Mouse (Mus musculus): ENCODE measurements around the gene Prl2c3.
"Not testable (repeated sequence)": the region's sequence is repeated elsewhere in the genome, so short reads cannot be mapped to it uniquely, and the experiment has no call there.

Prl2c3 gene

DNA sequence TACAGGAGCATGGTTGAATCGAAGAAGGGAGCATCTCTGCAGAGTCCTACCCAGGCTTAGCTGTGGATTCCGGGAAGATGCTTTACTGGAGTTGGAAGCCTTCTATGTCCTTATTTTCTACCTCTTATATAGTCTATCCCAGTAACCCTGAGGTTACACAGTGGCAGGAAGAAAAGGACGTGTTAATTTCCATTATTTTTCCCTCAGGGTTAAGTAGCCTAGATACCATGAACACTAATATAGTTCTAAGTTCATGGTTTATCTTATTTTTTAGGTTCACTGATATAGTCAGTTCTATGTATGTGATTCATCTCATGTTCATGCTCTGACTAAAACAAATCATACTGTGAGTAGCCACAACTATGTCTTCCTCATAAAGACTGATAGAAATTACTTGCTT is at the start of gene Prl2c3:
TSS of gene Prl2c3 (minus strand) at position 101 of the 400 bp plus-strand sequence.
- not testable (repeated sequence) for DNase-seq

DNA sequence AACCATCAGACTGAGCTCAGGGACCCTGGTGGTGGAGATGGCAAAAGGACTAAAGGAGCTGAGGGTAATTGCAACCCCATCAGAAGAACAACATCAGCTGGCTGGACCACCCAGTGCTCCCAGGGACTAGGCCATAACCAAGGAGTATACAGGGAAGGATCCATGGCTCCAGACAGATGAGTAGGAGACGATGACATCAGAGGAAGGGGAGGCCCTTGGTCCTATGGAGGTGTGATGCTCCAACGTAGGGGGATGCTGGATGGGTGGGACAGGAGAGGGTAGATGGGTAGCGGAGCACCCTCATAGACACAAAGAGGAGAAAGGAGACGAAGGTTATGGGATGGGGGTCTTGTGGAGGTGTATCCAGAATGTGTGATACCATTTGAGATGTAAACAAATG is 48.4 kb upstream of the Prl2c3 start:
- not testable (repeated sequence) for DNase-seq

DNA sequence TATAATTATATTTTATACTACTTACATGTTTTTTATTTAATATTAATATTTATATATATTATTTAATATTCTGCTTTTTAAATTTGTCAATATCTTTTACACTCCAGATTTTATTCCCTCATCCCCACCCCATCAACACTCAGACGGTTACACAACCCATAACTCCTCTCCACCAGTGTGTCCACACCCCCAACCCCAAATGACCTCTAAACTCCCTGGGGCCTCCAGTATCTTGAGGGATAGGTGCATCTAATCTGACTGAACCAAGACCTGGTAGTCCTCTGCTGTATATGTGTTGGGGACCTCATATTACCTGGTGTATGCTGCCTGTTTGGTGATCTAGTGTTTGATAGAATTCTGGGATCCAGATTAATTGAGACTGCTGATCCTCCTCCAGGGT is 44.8 kb upstream of the Prl2c3 start:
- DNase-seq, result not testable (repeated sequence)

DNA sequence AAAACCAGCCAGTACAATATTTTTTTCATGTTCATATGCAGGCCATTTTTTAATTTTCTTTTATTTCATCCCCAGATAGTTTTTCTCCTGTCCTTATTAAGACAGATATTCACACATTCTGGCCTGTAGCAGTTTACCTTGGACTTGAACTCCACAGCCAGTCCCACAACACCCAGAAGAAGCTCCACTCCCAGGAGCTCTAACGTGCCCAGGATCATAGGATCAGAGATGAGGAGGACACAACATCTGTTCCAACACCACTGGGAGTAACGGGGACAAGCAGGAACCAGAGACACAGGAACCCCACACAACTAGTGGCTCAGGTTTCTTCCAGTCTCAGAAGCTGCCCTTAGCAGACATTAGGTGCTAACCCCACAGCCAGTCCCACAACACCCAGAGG is 37.7 kb upstream of the Prl2c3 start:
- DNase-seq, result not testable (repeated sequence)

DNA sequence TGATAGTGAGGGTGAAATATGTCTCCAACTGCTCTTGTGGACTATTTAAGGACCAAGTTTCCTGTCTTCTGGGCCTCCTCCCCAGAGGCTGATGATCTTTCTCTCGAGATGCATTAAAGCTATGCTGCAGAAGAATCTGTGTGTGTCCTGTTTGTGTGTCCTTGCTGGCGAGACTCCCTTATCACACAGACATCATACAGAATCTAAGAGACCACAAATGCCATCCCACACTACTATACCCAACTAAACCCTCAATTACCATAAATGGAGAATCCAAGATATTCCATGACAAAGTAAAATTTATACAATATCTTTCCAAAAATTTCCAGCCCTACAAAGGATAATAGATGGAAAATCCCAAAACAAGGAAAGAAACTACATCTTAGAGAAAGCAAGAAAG is 31.9 kb upstream of the Prl2c3 start:
- DNase-seq, result no peak

DNA sequence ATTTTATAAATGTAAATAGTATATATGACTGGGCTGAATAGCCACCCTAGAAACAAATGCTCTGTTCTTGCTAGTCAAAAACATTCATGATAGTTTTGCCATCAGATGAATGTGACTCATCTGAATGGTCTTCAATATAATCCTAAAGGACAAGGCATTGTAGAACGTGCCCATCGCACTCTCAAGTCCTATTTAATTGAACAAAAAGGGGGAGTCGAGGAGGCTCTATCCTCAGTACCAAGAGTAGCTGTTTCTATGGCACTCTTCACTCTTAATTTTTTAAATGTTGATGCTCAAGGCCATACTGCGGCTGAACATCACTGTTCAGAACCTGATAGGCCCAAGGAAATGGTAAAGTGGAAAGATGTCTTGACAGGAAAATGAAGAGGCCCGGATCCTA is 29.2 kb upstream of the Prl2c3 start:
- DNase-seq, result no peak

DNA sequence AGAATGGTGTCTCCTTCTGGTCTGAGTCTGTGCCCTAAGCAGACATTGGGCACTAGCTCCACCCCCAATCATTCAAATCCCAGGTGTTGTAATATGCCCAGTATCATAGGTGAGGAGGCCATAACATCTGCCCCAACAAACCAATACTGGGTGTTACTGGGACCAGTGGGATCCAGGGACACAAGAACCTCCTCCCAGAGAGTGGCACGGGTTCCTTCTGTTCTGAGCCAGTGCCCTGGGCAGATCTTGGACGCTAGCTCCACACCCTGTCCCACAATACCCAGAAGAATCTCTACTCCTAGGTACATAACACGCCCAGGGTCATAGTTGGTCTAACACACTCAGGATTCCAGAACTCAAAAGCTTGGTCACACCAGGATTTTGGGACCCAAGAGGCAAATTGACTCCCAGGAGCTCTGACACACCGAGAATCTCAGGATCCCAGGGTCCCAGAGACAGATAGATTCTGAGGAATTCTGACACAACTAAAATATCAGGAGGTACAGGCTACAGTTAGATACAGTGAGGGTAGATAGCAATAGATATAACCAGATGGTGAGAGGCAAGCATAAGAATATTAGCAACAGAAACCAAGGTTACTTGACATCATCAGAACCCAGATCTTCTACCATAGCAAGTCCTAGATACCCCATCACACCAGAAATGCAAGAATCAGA is 24.8 kb upstream of the Prl2c3 start:
- not testable (repeated sequence) for DNase-seq

DNA sequence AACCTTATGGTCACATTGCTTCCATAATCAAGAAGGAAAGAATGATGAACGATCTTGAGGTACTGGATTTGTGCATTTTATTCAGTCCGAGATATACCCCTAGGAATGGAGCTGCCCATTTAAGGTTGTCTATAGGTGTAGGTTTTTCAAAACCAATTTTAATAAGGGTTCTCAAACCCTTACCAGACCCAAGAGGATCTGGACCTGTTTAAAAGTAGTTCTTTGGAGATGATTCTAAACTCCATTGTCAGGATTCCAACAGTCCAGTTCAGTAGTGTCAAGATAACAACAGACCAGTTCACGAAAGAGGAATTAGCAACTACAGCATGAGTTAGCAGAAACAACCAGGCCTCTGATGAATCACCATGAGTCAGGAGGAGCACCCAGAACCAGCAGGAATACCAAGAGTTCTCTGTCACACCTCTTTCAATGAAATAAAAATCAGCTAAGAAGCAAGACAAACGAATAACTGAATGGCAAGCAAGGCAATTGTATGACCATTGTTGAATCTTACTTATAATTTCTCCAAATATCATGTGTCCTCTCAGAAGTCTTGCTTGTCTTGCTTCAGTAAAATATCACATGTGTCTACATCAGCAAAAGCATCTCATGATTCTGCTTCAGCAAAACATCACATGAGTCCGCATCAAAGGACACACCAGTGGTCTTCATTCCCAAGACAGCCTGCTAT is 14.0 kb upstream of the Prl2c3 start:
- not testable (repeated sequence) for DNase-seq

DNA sequence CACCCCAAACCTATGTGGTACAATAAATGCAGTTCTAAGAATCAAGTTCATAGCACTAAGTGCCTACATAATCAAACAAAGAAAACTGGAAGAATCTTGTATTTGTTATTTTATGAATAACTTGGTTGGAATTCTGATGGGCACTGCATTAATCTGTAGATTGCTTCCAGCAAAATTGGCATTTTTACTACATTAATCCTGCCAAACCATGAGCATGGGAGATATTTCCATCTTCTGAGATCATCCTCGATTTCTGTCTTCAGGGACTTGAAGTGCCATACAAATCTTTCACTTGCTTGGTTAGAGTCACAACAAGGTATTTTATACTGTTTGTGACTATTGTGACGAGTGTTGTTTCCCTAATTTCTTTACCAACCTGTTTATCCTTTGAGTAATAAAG is 9.7 kb upstream of the Prl2c3 start:
- no peak for DNase-seq

DNA sequence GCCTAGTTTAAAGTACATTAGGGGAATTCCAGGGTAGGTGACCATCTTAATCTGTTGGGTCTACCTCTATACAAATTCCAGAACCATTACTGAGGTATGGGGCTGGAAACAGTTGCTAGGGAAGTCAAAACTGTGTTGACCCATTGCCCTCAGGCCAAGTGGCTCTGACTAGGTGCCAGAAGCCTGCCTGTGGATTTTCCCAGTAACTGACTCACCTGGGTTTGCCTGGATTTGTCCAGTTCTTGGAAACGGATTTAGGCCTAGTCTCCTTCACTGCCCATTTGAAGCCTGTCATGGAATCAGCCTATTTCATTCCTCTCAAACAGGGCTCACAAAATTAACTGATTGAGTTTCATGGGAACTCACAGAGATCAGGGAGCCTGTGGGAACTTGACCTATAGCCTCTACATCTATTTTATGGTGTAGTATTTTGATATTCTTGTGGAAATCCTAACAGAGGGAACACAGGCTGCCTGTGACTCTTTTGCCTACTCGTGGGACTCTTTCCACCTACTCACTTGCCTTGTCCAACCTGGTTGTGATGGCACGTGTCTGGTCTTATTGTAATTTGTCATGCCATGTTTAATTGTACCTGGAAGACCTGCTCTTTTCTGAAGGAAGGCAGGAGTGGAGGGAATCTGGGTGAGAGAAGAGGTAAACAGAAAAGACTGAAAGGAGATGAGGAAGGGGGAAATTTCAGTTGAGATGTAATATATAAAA is 9.1 kb upstream of the Prl2c3 start:
- not testable (repeated sequence) for DNase-seq

DNA sequence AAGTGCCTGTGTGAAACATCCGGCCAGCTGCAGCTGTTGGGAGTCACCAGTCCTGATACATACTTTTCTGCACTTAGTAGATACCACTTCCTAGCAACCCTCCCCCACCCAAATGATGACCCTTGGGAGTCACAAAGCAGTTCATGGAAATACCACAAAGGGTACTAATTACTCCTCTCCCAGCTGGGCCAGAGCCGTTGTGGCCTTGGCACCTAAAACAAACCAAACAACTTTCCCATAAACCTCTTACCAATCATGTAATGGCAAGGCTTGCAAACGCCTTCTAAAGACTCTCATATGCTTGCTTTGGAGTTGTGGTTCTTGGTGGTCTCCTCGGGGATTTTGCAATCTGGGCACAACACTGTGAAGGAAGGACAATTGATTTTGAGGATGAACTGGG is 6.6 kb upstream of the Prl2c3 start:
- DNase-seq, result not testable (repeated sequence)

DNA sequence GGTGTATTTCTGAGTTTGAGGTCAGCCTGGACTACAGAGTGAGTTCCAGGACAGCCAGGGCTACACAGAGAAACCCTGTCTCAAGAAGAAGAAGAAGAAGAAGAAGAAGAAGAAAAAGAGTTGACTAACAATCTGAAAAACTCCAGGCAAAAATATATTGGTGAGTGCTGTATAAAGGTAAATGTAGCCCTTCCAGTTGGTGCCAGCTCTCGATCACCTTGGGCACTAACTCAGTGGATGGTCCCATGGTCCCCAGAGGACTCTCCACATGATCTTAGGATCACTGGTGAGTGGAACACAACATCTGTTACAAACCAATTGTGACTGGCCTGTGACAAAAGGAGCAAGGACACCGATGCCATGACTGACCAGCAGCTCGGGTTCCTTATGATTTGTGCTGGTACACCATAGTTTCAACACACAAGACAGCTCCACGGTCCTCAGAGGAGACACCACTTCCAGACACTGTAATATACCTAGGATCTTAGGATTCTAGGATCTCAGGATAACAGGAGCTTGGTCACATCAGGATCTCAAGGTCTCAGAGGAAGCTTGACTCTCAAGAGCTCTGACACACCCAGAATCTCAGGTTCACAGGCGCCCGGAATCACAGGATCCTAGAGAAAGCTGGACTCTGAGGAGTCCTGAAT is 30.3 kb downstream of the Prl2c3 start:
- DNase-seq, result not testable (repeated sequence)

Data from cerebellum, adult 11-12 months (tissue).